Mouse (Mus musculus): Measurements from ENCODE around the gene Fbll1. TPM values are rescaled to one million over a fixed set of nuclear protein-coding genes. Genes with fewer than 3 reads are reported as not detected.
"Not testable (repeated sequence)": the region's sequence is repeated elsewhere in the genome, so short reads cannot be mapped to it uniquely, and the experiment has no call there.

Fbll1 gene
- polyA plus RNA-seq, 1 experiment: 0.05 TPM

GRCm38 (mm10) chr11:35811458-35811857, 12.8 kb upstream of the Fbll1 start:
- Histone ChIP-seq H3K36me3 (ENCODE audit: control insufficient read depth, insufficient read depth, low read length) (peaks cover 13% of the 10 kb centered on the region), H3K27me3 (replicated peaks; ENCODE audit: control insufficient read depth, insufficient read depth, low read length) (no peaks in the 10 kb centered on the region), H3K27ac (ENCODE audit: insufficient read depth, low read depth, low read length) (no peak overlapping the region), H3K4me3 (ENCODE audit: insufficient read depth, low read depth, low read length) (no peak overlapping the region), H3K4me1 (ENCODE audit: control insufficient read depth, insufficient read depth, low read length) (no peaks in the 10 kb centered on the region)
- WGBS: 86% methylated on average over 10 of the region's 10 CpGs
- no peak for DNase-seq
- TF ChIP-seq POLR2A (IDR thresholded peaks at IDR 0.05; ENCODE audit: low read depth, low read length) (no peak), CTCF (conservative IDR thresholded peaks at IDR 0.05; ENCODE audit: insufficient read depth, insufficient read length, low read depth, low read length) (no peak)

DNA sequence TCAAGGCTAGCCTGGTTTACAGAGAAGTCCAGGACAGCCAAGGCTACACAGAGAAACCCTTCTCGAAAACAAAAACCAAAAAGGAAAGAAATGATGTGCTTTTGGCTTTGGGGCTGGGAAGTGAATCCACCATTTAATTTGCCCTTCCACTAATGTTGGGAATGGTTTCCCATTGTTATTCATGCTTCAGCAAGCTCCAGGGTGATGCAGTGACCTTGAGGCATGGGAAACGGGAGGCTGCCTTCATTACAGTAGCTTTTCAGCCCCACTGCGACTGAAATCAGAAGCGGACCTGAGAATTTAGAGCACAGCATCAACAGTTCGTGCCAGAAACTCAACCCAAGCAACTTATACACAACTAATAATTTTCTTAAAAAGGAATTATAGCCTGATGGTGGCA, 2.6 kb upstream of the Fbll1 start:
- 66% methylated on average over 5 of the region's 5 CpGs for WGBS
- Histone ChIP-seq H3K36me3 (ENCODE audit: control insufficient read depth, insufficient read depth, low read length) (no peaks in the 10 kb centered on the region), H3K4me1 (ENCODE audit: control insufficient read depth, insufficient read depth, low read length) (no peaks in the 10 kb centered on the region), H3K4me3 (ENCODE audit: insufficient read depth, low read depth, low read length) (no peak overlapping the region), H3K27ac (ENCODE audit: insufficient read depth, low read depth, low read length) (no peak overlapping the region), H3K27me3 (replicated peaks; ENCODE audit: control insufficient read depth, insufficient read depth, low read length) (0 out of 2 replicates have a peak, but pooled peaks cover 3% of the 10 kb centered on the region)
- TF ChIP-seq POLR2A (IDR thresholded peaks at IDR 0.05; ENCODE audit: low read depth, low read length) (no peak), CTCF (conservative IDR thresholded peaks at IDR 0.05; ENCODE audit: insufficient read depth, insufficient read length, low read depth, low read length) (no peak)
- DNase-seq: no peak

GRCm38 (mm10) chr11:35798495-35798820, 226 bp downstream of the Fbll1 start:
- Histone ChIP-seq H3K27ac (ENCODE audit: insufficient read depth, low read depth, low read length) (no peak overlapping the region), H3K4me3 (ENCODE audit: insufficient read depth, low read depth, low read length) (no peak overlapping the region), H3K27me3 (replicated peaks; ENCODE audit: control insufficient read depth, insufficient read depth, low read length) (peaks cover 3% of the 10 kb centered on the region; the same call in 1 of the 2 replicates), H3K36me3 (ENCODE audit: control insufficient read depth, insufficient read depth, low read length) (no peaks in the 10 kb centered on the region), H3K4me1 (ENCODE audit: control insufficient read depth, insufficient read depth, low read length) (no peaks in the 10 kb centered on the region)
- DNase-seq: no peak
- WGBS: 6% methylated on average over 23 of the region's 23 CpGs
- no peak for TF ChIP-seq CTCF (conservative IDR thresholded peaks at IDR 0.05; ENCODE audit: insufficient read depth, insufficient read length, low read depth, low read length)
- no peak for TF ChIP-seq POLR2A (IDR thresholded peaks at IDR 0.05; ENCODE audit: low read depth, low read length)

GRCm38 (mm10) chr11:35797751-35798494, 761 bp downstream of the Fbll1 start:
- no peak overlapping the region for H3K4me3 ChIP-seq (ENCODE audit: insufficient read depth, low read depth, low read length)
- 5% methylated on average over 85 of the region's 86 CpGs for WGBS
- no peak for DNase-seq
- no peak for TF ChIP-seq CTCF (conservative IDR thresholded peaks at IDR 0.05; ENCODE audit: insufficient read depth, insufficient read length, low read depth, low read length)
- no peak for TF ChIP-seq POLR2A (IDR thresholded peaks at IDR 0.05; ENCODE audit: low read depth, low read length)
- H3K4me1 ChIP-seq (ENCODE audit: control insufficient read depth, insufficient read depth, low read length): no peaks in the 10 kb centered on the region
- H3K27me3 ChIP-seq (replicated peaks; ENCODE audit: control insufficient read depth, insufficient read depth, low read length): peaks cover 3% of the 10 kb centered on the region; the same call in 1 of the 2 replicates
- no peaks in the 10 kb centered on the region for H3K36me3 ChIP-seq (ENCODE audit: control insufficient read depth, insufficient read depth, low read length)
- no peak overlapping the region for H3K27ac ChIP-seq (ENCODE audit: insufficient read depth, low read depth, low read length)

DNA sequence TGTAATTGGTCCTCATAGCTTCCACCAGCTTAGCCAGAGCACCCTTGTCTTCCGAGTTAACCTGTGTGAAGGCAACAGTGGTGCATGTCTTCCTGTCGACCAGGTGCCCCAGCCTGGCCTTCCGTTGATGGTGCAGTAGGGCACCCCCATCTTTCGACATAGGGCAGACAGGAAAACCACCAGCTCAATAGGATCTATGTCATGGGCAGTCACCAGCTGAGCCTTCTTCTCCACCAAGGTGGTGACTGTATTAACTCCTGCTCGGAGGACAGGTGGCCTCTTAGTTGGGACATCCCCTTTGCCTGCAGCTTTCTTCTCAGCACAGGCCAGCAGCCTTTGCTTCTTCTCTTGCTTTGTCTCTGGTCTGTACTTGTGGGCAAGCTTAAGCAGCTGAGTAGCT, 5.9 kb downstream of the Fbll1 start:
- 85% methylated on average over 5 of the region's 5 CpGs for WGBS
- not testable (repeated sequence) for DNase-seq

DNA sequence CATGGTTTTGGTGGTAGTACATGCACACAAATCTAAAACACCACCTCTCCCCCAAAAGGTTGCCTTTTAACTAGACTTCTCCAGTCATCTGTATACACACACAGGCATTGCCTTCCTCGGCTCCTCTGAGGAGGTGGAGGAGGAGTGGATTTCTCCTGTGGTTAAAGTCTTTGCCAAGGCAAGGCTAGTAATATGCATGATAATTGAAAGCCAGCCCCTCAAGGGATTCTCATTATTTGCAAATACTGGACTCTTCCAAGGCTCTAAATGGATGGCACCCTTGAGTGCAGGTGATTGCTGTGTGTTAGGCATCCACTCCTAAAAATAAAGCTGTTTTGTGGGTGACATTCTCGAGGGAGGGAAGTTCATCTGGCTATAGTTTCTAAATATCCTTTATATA, 10.2 kb downstream of the Fbll1 start:
- WGBS: 77% methylated on average over 2 of the region's 2 CpGs

More for the DNA sequence above, 5.9 kb downstream of the Fbll1 start:
- not testable (repeated sequence) for H3K27me3 ChIP-seq (replicated peaks; ENCODE audit: control insufficient read depth, insufficient read depth, low read length); H3K36me3 ChIP-seq (ENCODE audit: control insufficient read depth, insufficient read depth, low read length); H3K27ac ChIP-seq (ENCODE audit: insufficient read depth, low read depth, low read length); H3K4me1 ChIP-seq (ENCODE audit: control insufficient read depth, insufficient read depth, low read length); H3K4me3 ChIP-seq (ENCODE audit: insufficient read depth, low read depth, low read length)

GRCm38 (mm10) chr11:35784537-35784936, 14.1 kb downstream of the Fbll1 start:
- no peak for DNase-seq
- Histone ChIP-seq H3K27ac (ENCODE audit: insufficient read depth, low read depth, low read length) (no peak overlapping the region), H3K36me3 (ENCODE audit: control insufficient read depth, insufficient read depth, low read length) (peaks cover 12% of the 10 kb centered on the region), H3K4me3 (ENCODE audit: insufficient read depth, low read depth, low read length) (no peak overlapping the region), H3K4me1 (ENCODE audit: control insufficient read depth, insufficient read depth, low read length) (no peaks in the 10 kb centered on the region), H3K27me3 (replicated peaks; ENCODE audit: control insufficient read depth, insufficient read depth, low read length) (no peaks in the 10 kb centered on the region)
- WGBS: 92% methylated on average over 4 of the region's 4 CpGs
- no peak for TF ChIP-seq POLR2A (IDR thresholded peaks at IDR 0.05; ENCODE audit: low read depth, low read length)
- no peak for TF ChIP-seq CTCF (conservative IDR thresholded peaks at IDR 0.05; ENCODE audit: insufficient read depth, insufficient read length, low read depth, low read length)

More for the DNA sequence above, 10.2 kb downstream of the Fbll1 start:
- TF ChIP-seq POLR2A (IDR thresholded peaks at IDR 0.05; ENCODE audit: low read depth, low read length): no peak
- no peak for TF ChIP-seq CTCF (conservative IDR thresholded peaks at IDR 0.05; ENCODE audit: insufficient read depth, insufficient read length, low read depth, low read length)
- Histone ChIP-seq H3K4me1 (ENCODE audit: control insufficient read depth, insufficient read depth, low read length) (no peaks in the 10 kb centered on the region), H3K27me3 (replicated peaks; ENCODE audit: control insufficient read depth, insufficient read depth, low read length) (no peaks in the 10 kb centered on the region), H3K4me3 (ENCODE audit: insufficient read depth, low read depth, low read length) (no peak overlapping the region), H3K36me3 (ENCODE audit: control insufficient read depth, insufficient read depth, low read length) (peaks cover 11% of the 10 kb centered on the region), H3K27ac (ENCODE audit: insufficient read depth, low read depth, low read length) (no peak overlapping the region)
- DNase-seq: no peak

Data from kidney, adult 2 months (tissue).